Mouse (Mus musculus) MEL (cell line): Measurements from ENCODE around the gene Mbd6. TPM values are rescaled to one million over a fixed set of nuclear protein-coding genes. Genes with fewer than 3 reads are reported as not detected.

ENCODE experiments used
- DNase-seq: peaks from one replicate; pipeline ENCODE4 v3.0.0; 2011; ENCODE audit warnings: low read depth, low spot score
- H3K27ac ChIP-seq: 2 replicates; pipeline ENCODE4 v1.5.1; 2012; ENCODE audit warnings: low read depth, mild to moderate bottlenecking, control low read depth, low read length, moderate library complexity; ENCODE audit not compliant: control insufficient read depth
- H3K27me3 ChIP-seq, 2 experiments: fragments of 150-350 bp in 1 of 2; sonication (generic) in 1 of 2; 2 replicates each; pipeline ENCODE4 v1.6.1; 2012; ENCODE audit warnings: low read length in 2 of 2, mild to moderate bottlenecking in 2 of 2, improper control_type of control experiment in 1 of 2, moderate library complexity in 1 of 2; ENCODE audit not compliant: insufficient read depth in 2 of 2, control insufficient read depth in 1 of 2
- H3K36me3 ChIP-seq, 2 experiments: 2 replicates each; pipeline ENCODE4 v1.6.1; 2012 to 2014; ENCODE audit warnings: low read length in 2 of 2, improper control_type of control experiment in 1 of 2, inconsistent platforms in 1 of 2, mild to moderate bottlenecking in 1 of 2; ENCODE audit not compliant: insufficient read depth in 2 of 2, control insufficient read depth in 1 of 2
- H3K4me1 ChIP-seq, 2 experiments: fragments of 150-350 bp in 1 of 2; sonication (generic) in 1 of 2; 2 replicates each; pipeline ENCODE4 v1.6.1; 2012; ENCODE audit warnings: low read length in 2 of 2, improper control_type of control experiment in 1 of 2, mild to moderate bottlenecking in 1 of 2; ENCODE audit not compliant: insufficient read depth in 2 of 2, control insufficient read depth in 1 of 2
- H3K4me3 ChIP-seq, 2 experiments: fragments of 150-350 bp in 1 of 2; sonication (generic) in 1 of 2; 2 replicates each; pipeline ENCODE4 v1.5.1; 2012; ENCODE audit warnings: low read depth in 2 of 2, low read length in 2 of 2, mild to moderate bottlenecking in 2 of 2, moderate library complexity in 2 of 2, control low read depth in 1 of 2, improper control_type of control experiment in 1 of 2; ENCODE audit not compliant: control insufficient read depth in 1 of 2, insufficient read depth in 1 of 2
- H3K79me2 ChIP-seq: 2 replicates; pipeline ENCODE4 v1.6.1; 2012; ENCODE audit warnings: mild to moderate bottlenecking, low read length, moderate library complexity; ENCODE audit not compliant: control insufficient read depth, poor library complexity, insufficient read depth
- H3K9ac ChIP-seq: 2 replicates; pipeline ENCODE4 v1.6.1; 2012; ENCODE audit warnings: low read depth, mild to moderate bottlenecking, control low read depth, low read length, moderate library complexity; ENCODE audit not compliant: control insufficient read depth, poor library complexity, severe bottlenecking
- H3K9me3 ChIP-seq: fragments of 150-350 bp; sonication (generic); replicated peaks from 2 replicates; pipeline ENCODE4 v1.6.1; 2012; ENCODE audit warnings: mild to moderate bottlenecking, low read length, improper control_type of control experiment, moderate library complexity; ENCODE audit not compliant: insufficient read depth
- BHLHE40 ChIP-seq: IDR thresholded peaks from 2 replicates; pipeline ENCODE4 v1.6.1; 2012; ENCODE audit warnings: low read depth, mild to moderate bottlenecking, inconsistent platforms, low read length, improper control_type of control experiment, borderline replicate concordance
- CHD1 ChIP-seq: IDR thresholded peaks from 2 replicates; pipeline ENCODE4 v1.6.1; 2012; ENCODE audit warnings: low read depth, mild to moderate bottlenecking, inconsistent platforms, low read length, improper control_type of control experiment
- CHD2 ChIP-seq: IDR thresholded peaks from 2 replicates; pipeline ENCODE4 v1.6.1; 2011; ENCODE audit warnings: low read length, improper control_type of control experiment
- ELF1 ChIP-seq: IDR thresholded peaks from 2 replicates; pipeline ENCODE4 v1.6.1; 2014; ENCODE audit warnings: low read depth, mild to moderate bottlenecking, inconsistent platforms, low read length, improper control_type of control experiment, moderate library complexity
- EP300 ChIP-seq, 2 experiments: IDR thresholded peaks; 2 replicates each; pipeline ENCODE4 v1.6.1; 2011; ENCODE audit warnings: improper control_type of control experiment in 2 of 2, low read length in 2 of 2, low read depth in 1 of 2, mild to moderate bottlenecking in 1 of 2
- GABPA ChIP-seq: IDR thresholded peaks from 2 replicates; pipeline ENCODE4 v1.6.1; 2012; ENCODE audit warnings: low read depth, mild to moderate bottlenecking, inconsistent platforms, low read length, improper control_type of control experiment, moderate library complexity
- GATA1 ChIP-seq: IDR thresholded peaks from 2 replicates; pipeline ENCODE4 v1.6.1; 2011; ENCODE audit warnings: low read depth, low read length, improper control_type of control experiment
- JUND ChIP-seq: IDR thresholded peaks from 2 replicates; pipeline ENCODE4 v1.6.1; 2011; ENCODE audit warnings: low read depth, mild to moderate bottlenecking, improper control_type of control experiment, low read length
- MAFK ChIP-seq: IDR thresholded peaks from 2 replicates; pipeline ENCODE4 v1.6.1; 2011; ENCODE audit warnings: low read depth, mild to moderate bottlenecking, low read length, improper control_type of control experiment, borderline replicate concordance
- MAX ChIP-seq: IDR thresholded peaks from 2 replicates; pipeline ENCODE4 v1.6.1; 2011; ENCODE audit warnings: low read length, improper control_type of control experiment
- MAZ ChIP-seq: IDR thresholded peaks from 2 replicates; pipeline ENCODE4 v1.6.1; 2012; ENCODE audit warnings: low read depth, mild to moderate bottlenecking, inconsistent platforms, low read length, improper control_type of control experiment
- MEF2A ChIP-seq: IDR thresholded peaks from 2 replicates; pipeline ENCODE4 v1.6.1; 2014; ENCODE audit warnings: low read depth, mild to moderate bottlenecking, inconsistent platforms, low read length, improper control_type of control experiment; ENCODE audit not compliant: poor library complexity, insufficient replicate concordance, severe bottlenecking; ENCODE audit errors: extremely low read depth
- MXI1 ChIP-seq: IDR thresholded peaks from 2 replicates; pipeline ENCODE4 v1.6.1; 2011; ENCODE audit warnings: mild to moderate bottlenecking, low read depth, low read length, improper control_type of control experiment
- MYB ChIP-seq: IDR thresholded peaks from 2 replicates; pipeline ENCODE4 v1.6.1; 2011; ENCODE audit warnings: mild to moderate bottlenecking, low read depth, low read length, improper control_type of control experiment
- MYC ChIP-seq: IDR thresholded peaks from 2 replicates; pipeline ENCODE4 v1.6.1; 2011; ENCODE audit warnings: low read depth, mild to moderate bottlenecking, low read length, improper control_type of control experiment, moderate library complexity
- NELFE ChIP-seq: IDR thresholded peaks from 2 replicates; pipeline ENCODE4 v1.6.1; 2011; ENCODE audit warnings: low read depth, low read length, improper control_type of control experiment
- NRF1 ChIP-seq: IDR thresholded peaks from 2 replicates; pipeline ENCODE4 v1.6.1; 2014; ENCODE audit warnings: low read depth, mild to moderate bottlenecking, inconsistent platforms, low read length, improper control_type of control experiment, moderate library complexity; ENCODE audit not compliant: poor library complexity, insufficient read depth, severe bottlenecking
- POLR2A ChIP-seq, 2 experiments: IDR thresholded peaks; 2 replicates each; pipeline ENCODE4 v1.6.1; 2011 to 2012; ENCODE audit warnings: low read length in 2 of 2, mild to moderate bottlenecking in 2 of 2, control low read depth in 1 of 2, improper control_type of control experiment in 1 of 2, low read depth in 1 of 2, moderate library complexity in 1 of 2; ENCODE audit not compliant: control insufficient read depth in 1 of 2, insufficient read depth in 1 of 2, poor library complexity in 1 of 2
- POLR2AphosphoS2 ChIP-seq: IDR thresholded peaks from 2 replicates; pipeline ENCODE4 v1.6.1; 2011; ENCODE audit warnings: low read length, improper control_type of control experiment
- POLR2AphosphoS5 ChIP-seq: IDR thresholded peaks from 2 replicates; pipeline ENCODE4 v1.6.1; 2012; ENCODE audit warnings: low read depth, borderline replicate concordance, mild to moderate bottlenecking, inconsistent platforms, low read length, moderate library complexity, mixed read lengths
- RCOR1 ChIP-seq: IDR thresholded peaks from 2 replicates; pipeline ENCODE4 v1.6.1; 2012; ENCODE audit warnings: low read depth, mild to moderate bottlenecking, inconsistent platforms, low read length, improper control_type of control experiment
- SIN3A ChIP-seq: IDR thresholded peaks from 2 replicates; pipeline ENCODE4 v1.6.1; 2012; ENCODE audit warnings: low read length, improper control_type of control experiment, inconsistent platforms
- SMC3 ChIP-seq: IDR thresholded peaks from 2 replicates; pipeline ENCODE4 v1.6.1; 2011; ENCODE audit warnings: low read depth, low read length, improper control_type of control experiment
- TAL1 ChIP-seq: IDR thresholded peaks from 2 replicates; pipeline ENCODE4 v1.6.1; 2012; ENCODE audit warnings: mild to moderate bottlenecking, inconsistent platforms, low read length, moderate library complexity, mixed read lengths
- UBTF ChIP-seq: IDR thresholded peaks from 2 replicates; pipeline ENCODE4 v1.6.1; 2012; ENCODE audit warnings: low read depth, mild to moderate bottlenecking, inconsistent platforms, low read length, improper control_type of control experiment, moderate library complexity, borderline replicate concordance; ENCODE audit not compliant: insufficient read depth
- USF1 ChIP-seq: IDR thresholded peaks from 2 replicates; pipeline ENCODE4 v1.6.1; 2014; ENCODE audit warnings: low read depth, mild to moderate bottlenecking, inconsistent platforms, low read length, improper control_type of control experiment, moderate library complexity
- ZKSCAN1 ChIP-seq: IDR thresholded peaks from 2 replicates; pipeline ENCODE4 v1.6.1; 2012; ENCODE audit warnings: low read depth, mild to moderate bottlenecking, inconsistent platforms, low read length, improper control_type of control experiment, moderate library complexity
- ZMIZ1 ChIP-seq: IDR thresholded peaks from 2 replicates; pipeline ENCODE4 v1.6.1; 2012; ENCODE audit warnings: low read depth, mild to moderate bottlenecking, inconsistent platforms, low read length, improper control_type of control experiment, moderate library complexity
- polyA plus RNA-seq, 2 experiments: library from polyadenylated mRNA; stranded (reverse) in 1 of 2; unstranded in 1 of 2; fragments of >175 nt in 1 of 2; fragments of >200 nt in 1 of 2; gene quantifications; 2 replicates each; pipeline versions ENCODE4 v1.2.1 to v1.2.4; 2012; ENCODE audit warnings: low replicate concordance in 2 of 2, low read depth in 1 of 2; ENCODE audit not compliant: insufficient read length in 2 of 2, insufficient read depth in 1 of 2, missing spikeins in 1 of 2
- total RNA-seq: library from RNA; depleted of rRNA; stranded (reverse); fragments of 300-350 nt; gene quantifications from 2 replicates; pipeline ENCODE4 v1.2.3, GENCODE M21; 2012

Gene Mbd6
- total and polyA plus RNA-seq, 3 experiments = 4.2 to 44.8 TPM; not detected in 1

GRCm38 (mm10) chr10:127291881-127292638, 3.2 kb upstream of the Mbd6 start (continued):
- TF ChIP-seq BHLHE40 (no peak), NELFE (0 out of 2 replicates have a peak, but pooled peaks have one; percentile 34), ELF1 (no peak), MEF2A (no peak), EP300 (IDR thresholded peaks at IDR 0.05; ENCODE audit: low read depth in 1 of 2, low read length in 2 of 2) (peak; percentile 64 to 75), UBTF (no peak), POLR2AphosphoS2 (peak; percentile 92), JUND (no peak), SIN3A (peak; percentile 92), GATA1 (peak; percentile 90), CHD1 (peak; percentile 96), MYC (peak; percentile 86), MYB (no peak)

- peaks cover 18 to 22% of the 10 kb centered on the region in 2 experiments for H3K36me3 ChIP-seq
- no peaks in the 10 kb centered on the region for H3K27me3 ChIP-seq
- H3K4me3 ChIP-seq = peak overlapping the region; percentile 55 to 88
- H3K79me2 ChIP-seq = peaks cover 61% of the 10 kb centered on the region
- peak; percentile 82 for DNase-seq
- no peaks in the 10 kb centered on the region for H3K9me3 ChIP-seq
- H3K4me1 ChIP-seq = peaks cover 0 to 23% of the 10 kb centered on the region in 2 experiments; a peak in 2 of 4 replicates
- H3K9ac ChIP-seq = peak overlapping the region; percentile 92
- H3K27ac ChIP-seq = peak overlapping the region; percentile 97
- peak; percentile 35; the same call in 1 of the 2 replicates for TF ChIP-seq MXI1
- TF ChIP-seq SMC3 = peak; percentile 4; the same call in 1 of the 2 replicates
- peak; percentile 79; the same call in 1 of the 2 replicates for TF ChIP-seq POLR2AphosphoS5
- 0 out of 2 replicates have a peak, but pooled peaks have one; percentile 4 for TF ChIP-seq USF1
- peak; percentile 10 to 71; a peak in 2 of 4 replicates for TF ChIP-seq POLR2A (IDR thresholded peaks at IDR 0.05; ENCODE audit: control insufficient read depth in 1 of 2, insufficient read depth in 1 of 2, low read depth in 1 of 2, low read length in 2 of 2, poor library complexity in 1 of 2)
- no peak for TF ChIP-seq TAL1
- no peak for TF ChIP-seq MAX
- peak; percentile 17; the same call in 1 of the 2 replicates for TF ChIP-seq SIN3A
- peak; percentile 78; the same call in 1 of the 2 replicates for TF ChIP-seq MAZ
- no peak for TF ChIP-seq GABPA
- 0 out of 2 replicates have a peak, but pooled peaks have one; percentile 1 for TF ChIP-seq MYB
- TF ChIP-seq UBTF = no peak; the same call in 1 of the 2 replicates
- peak; percentile 8; the same call in 1 of the 2 replicates for TF ChIP-seq POLR2AphosphoS2
- no peak for TF ChIP-seq ZKSCAN1
- TF ChIP-seq CHD1 = peak; percentile 32; the same call in 1 of the 2 replicates
- TF ChIP-seq JUND = no peak
- peak; percentile 54; the same call in 1 of the 2 replicates for TF ChIP-seq ZMIZ1
- 0 out of 2 replicates have a peak, but pooled peaks have one; percentile 20 for TF ChIP-seq RCOR1
- TF ChIP-seq MEF2A = no peak
- 0 out of 2 replicates have a peak, but pooled peaks have one; percentile 15 for TF ChIP-seq CHD2
- no peak for TF ChIP-seq MAFK
- no peak for TF ChIP-seq ELF1
- peak; percentile 25 for TF ChIP-seq NELFE
- TF ChIP-seq NRF1 = no peak
Observed at GRCm38 (mm10) chr10:127290930-127291880, 2.4 kb upstream of the Mbd6 start.
